Mouse (Mus musculus): ENCODE results near the gene Pnpt1. TPM values are rescaled to one million over a fixed set of nuclear protein-coding genes. Genes with fewer than 3 reads are reported as not detected.

Gene Pnpt1
- 60.4 and 72.3 TPM in 2 replicates for polyA plus RNA-seq (2014; fragmentation: Nextera tagmentation; extraction: Ambion mirVana)

GRCm38 (mm10) chr11:29130385-29131355 lies at the start of gene Pnpt1:
TSS of gene Pnpt1 (plus strand) at chr11:29130744.
- peak; percentile 100 for ATAC-seq (replicated peaks; ENCODE audit: low FRiP score)
- H3K9me3 ChIP-seq (ENCODE audit: control insufficient read depth, low read length), result no peaks in the 10 kb centered on the region
- H3K9ac ChIP-seq (ENCODE audit: low read depth, low read length), result peak within 1 kb of the TSS; percentile 81
- 4% methylated on average over 50 of the region's 50 CpGs for WGBS
- peak; percentile 87 for DNase-seq (ENCODE audit: low spot score)
- H3K27ac ChIP-seq (ENCODE audit: low read depth, low read length), result peak within 1 kb of the TSS; percentile 30; the same call in 1 of the 2 replicates
- no peaks in the 10 kb centered on the region for H3K27me3 ChIP-seq (replicated peaks; ENCODE audit: control insufficient read depth, insufficient read depth, low read length)
- no peaks in the 10 kb centered on the region for H3K4me1 ChIP-seq (replicated peaks; ENCODE audit: control insufficient read depth, insufficient read depth, low read length)
- peaks cover 3% of the 10 kb centered on the region; the same call in 1 of the 2 replicates for H3K36me3 ChIP-seq (ENCODE audit: control insufficient read depth, insufficient read depth, low read length)
- H3K4me2 ChIP-seq, result peak within 1 kb of the TSS; percentile 62
- H3K4me3 ChIP-seq (ENCODE audit: low read depth, low read length), result peak within 1 kb of the TSS; percentile 79

DNA sequence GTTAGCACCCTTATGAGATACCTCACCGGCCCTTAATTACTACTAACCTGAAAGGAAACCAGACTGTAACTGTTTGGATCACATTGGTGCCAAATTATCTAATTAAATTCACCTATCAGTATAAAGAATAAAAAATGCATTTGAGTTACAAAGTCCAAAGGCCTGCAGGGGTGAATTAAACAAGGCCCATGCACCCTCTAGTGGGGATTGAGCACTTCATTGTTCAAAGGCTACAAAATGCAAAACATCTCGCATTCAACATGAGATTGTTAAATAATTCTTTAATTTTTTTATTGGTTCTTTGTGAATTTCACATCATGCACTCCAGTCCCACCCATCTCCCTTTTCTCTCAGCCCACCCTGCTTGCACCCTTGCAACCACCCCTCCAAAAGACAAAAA lies 38.1 kb upstream of the Pnpt1 start:
- Histone ChIP-seq H3K36me3 (ENCODE audit: control insufficient read depth, insufficient read depth, low read length) (no peaks in the 10 kb centered on the region), H3K4me2 (no peak overlapping the region), H3K4me3 (ENCODE audit: low read depth, low read length) (no peak overlapping the region), H3K9me3 (ENCODE audit: control insufficient read depth, low read length) (no peaks in the 10 kb centered on the region), H3K4me1 (replicated peaks; ENCODE audit: control insufficient read depth, insufficient read depth, low read length) (no peaks in the 10 kb centered on the region), H3K27ac (ENCODE audit: low read depth, low read length) (no peak overlapping the region), H3K27me3 (replicated peaks; ENCODE audit: control insufficient read depth, insufficient read depth, low read length) (no peaks in the 10 kb centered on the region), H3K9ac (ENCODE audit: low read depth, low read length) (no peak overlapping the region)
- 78% methylated on average over 2 of the region's 2 CpGs for WGBS
- DNase-seq (ENCODE audit: low spot score) (no peak), ATAC-seq (replicated peaks; ENCODE audit: low FRiP score) (no peak)

DNA sequence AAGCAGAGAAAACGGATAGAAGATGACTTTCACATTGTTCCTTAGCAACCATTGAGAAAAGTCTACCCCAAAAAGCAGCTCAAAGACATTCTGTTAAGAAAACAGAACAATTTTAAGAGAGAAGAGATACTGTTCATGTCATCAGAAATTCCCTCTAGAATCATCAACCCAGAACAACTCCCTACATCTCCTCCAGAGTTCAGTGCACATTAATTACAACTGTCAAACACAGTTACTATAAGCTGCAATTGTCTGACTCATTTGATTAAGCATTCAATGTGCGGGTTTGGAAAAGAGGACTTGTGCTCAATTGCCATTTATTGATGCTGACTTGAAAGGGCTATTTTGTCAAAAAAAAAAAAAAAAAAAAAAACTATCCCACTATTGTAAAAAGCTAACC lies 31.6 kb upstream of the Pnpt1 start:
- 67% methylated on average over 2 of the region's 2 CpGs for WGBS
- no peaks in the 10 kb centered on the region for H3K27me3 ChIP-seq (replicated peaks; ENCODE audit: control insufficient read depth, insufficient read depth, low read length)
- ATAC-seq (replicated peaks; ENCODE audit: low FRiP score), result no peak

DNA sequence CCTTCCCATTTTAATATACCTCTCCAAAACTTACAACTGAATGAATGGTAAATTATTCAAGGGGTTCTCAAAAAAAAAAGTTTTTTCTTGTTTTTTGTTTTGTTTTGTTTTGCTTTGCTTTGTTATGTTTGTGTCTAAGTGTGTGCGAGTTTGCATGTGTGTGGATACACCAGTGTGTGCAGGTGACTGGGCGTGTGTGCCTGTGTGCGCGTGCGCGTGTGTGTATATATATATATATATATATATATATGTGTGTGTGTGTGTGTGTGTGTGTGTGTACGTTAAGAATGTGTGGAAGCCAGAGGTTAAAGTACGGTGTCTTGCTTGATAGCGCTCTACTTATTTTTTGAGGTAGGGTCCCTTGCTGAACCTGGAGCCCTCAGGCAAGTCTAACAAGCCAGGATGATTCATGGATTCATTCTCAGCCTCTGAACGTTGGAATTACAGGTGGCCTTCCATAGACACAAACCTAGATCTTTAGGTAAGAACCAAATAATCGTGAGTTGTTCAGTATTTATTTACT lies 621 bp upstream of the Pnpt1 start:
- DNase-seq (ENCODE audit: low spot score), result no peak
- WGBS, result 66% methylated on average over 11 of the region's 11 CpGs
- Histone ChIP-seq H3K27me3 (replicated peaks; ENCODE audit: control insufficient read depth, insufficient read depth, low read length) (no peaks in the 10 kb centered on the region), H3K9me3 (ENCODE audit: control insufficient read depth, low read length) (no peaks in the 10 kb centered on the region), H3K27ac (ENCODE audit: low read depth, low read length) (no peak overlapping the region), H3K4me1 (replicated peaks; ENCODE audit: control insufficient read depth, insufficient read depth, low read length) (no peaks in the 10 kb centered on the region), H3K36me3 (ENCODE audit: control insufficient read depth, insufficient read depth, low read length) (peaks cover 3% of the 10 kb centered on the region; the same call in 1 of the 2 replicates), H3K9ac (ENCODE audit: low read depth, low read length) (peak overlapping the region; percentile 81), H3K4me2 (peak overlapping the region; percentile 61), H3K4me3 (ENCODE audit: low read depth, low read length) (peak overlapping the region; percentile 79)
- peak; percentile 26; the same call in 1 of the 2 replicates for ATAC-seq (replicated peaks; ENCODE audit: low FRiP score)

More for the DNA sequence above, 31.6 kb upstream of the Pnpt1 start:
- Histone ChIP-seq H3K4me3 (ENCODE audit: low read depth, low read length) (no peak overlapping the region), H3K4me2 (no peak overlapping the region), H3K36me3 (ENCODE audit: control insufficient read depth, insufficient read depth, low read length) (no peaks in the 10 kb centered on the region), H3K27ac (ENCODE audit: low read depth, low read length) (no peak overlapping the region), H3K9ac (ENCODE audit: low read depth, low read length) (no peak overlapping the region), H3K4me1 (replicated peaks; ENCODE audit: control insufficient read depth, insufficient read depth, low read length) (no peaks in the 10 kb centered on the region), H3K9me3 (ENCODE audit: control insufficient read depth, low read length) (no peaks in the 10 kb centered on the region)
- DNase-seq (ENCODE audit: low spot score), result no peak

DNA sequence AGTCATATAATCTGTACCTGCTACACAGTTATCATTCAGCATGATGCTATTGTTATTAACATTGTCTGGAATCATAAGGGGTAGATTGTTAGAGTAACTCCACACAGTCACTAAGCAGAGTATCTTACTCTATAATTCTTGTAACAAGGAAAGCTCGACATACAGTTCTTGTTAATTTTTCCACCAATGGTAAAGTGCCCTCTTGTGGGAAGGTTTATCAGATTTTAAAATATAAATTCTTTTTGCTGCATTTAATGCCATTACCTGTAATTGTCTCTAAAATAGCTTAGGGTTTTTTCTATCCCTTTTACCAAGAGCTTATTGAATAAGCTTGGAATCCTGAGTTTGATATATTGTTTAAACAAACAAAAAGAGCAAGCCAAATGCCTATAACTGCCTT lies 10.1 kb downstream of the Pnpt1 start:
- 86% methylated on average over 1 of the region's 1 CpGs for WGBS

DNA sequence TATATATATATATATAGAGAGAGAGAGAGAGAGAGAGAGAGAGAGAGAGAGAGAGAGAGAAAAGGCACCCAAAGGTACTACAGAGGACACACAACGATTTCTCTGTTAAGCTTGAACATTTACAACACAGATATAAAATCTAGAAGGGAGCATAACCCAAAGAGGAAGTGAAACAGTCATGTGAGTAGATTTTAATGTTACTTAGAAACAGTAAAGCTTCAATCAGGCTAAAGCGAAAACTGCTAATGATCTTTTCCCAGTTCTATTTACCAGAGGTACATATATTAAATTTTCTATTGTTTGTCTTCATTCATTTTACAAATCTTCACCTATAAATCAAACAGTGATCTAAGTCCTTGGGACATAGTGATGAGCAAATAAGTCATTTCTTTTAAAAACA lies 18.4 kb downstream of the Pnpt1 start:
- Histone ChIP-seq H3K4me2 (no peak overlapping the region), H3K27ac (ENCODE audit: low read depth, low read length) (no peak overlapping the region), H3K36me3 (ENCODE audit: control insufficient read depth, insufficient read depth, low read length) (peaks cover 10% of the 10 kb centered on the region; the same call in 1 of the 2 replicates), H3K4me3 (ENCODE audit: low read depth, low read length) (no peak overlapping the region), H3K9me3 (ENCODE audit: control insufficient read depth, low read length) (no peaks in the 10 kb centered on the region), H3K9ac (ENCODE audit: low read depth, low read length) (no peak overlapping the region), H3K4me1 (replicated peaks; ENCODE audit: control insufficient read depth, insufficient read depth, low read length) (no peaks in the 10 kb centered on the region), H3K27me3 (replicated peaks; ENCODE audit: control insufficient read depth, insufficient read depth, low read length) (no peaks in the 10 kb centered on the region)
- ATAC-seq (replicated peaks; ENCODE audit: low FRiP score), result no peak
- DNase-seq (ENCODE audit: low spot score), result no peak
- 86% methylated on average over 2 of the region's 2 CpGs for WGBS

More for the DNA sequence above, 10.1 kb downstream of the Pnpt1 start:
- H3K4me1 ChIP-seq (replicated peaks; ENCODE audit: control insufficient read depth, insufficient read depth, low read length), result no peaks in the 10 kb centered on the region
- no peak overlapping the region for H3K9ac ChIP-seq (ENCODE audit: low read depth, low read length)
- no peaks in the 10 kb centered on the region for H3K27me3 ChIP-seq (replicated peaks; ENCODE audit: control insufficient read depth, insufficient read depth, low read length)
- peaks cover 15% of the 10 kb centered on the region; the same call in 1 of the 2 replicates for H3K36me3 ChIP-seq (ENCODE audit: control insufficient read depth, insufficient read depth, low read length)
- H3K9me3 ChIP-seq (ENCODE audit: control insufficient read depth, low read length), result no peaks in the 10 kb centered on the region
- H3K27ac ChIP-seq (ENCODE audit: low read depth, low read length), result no peak overlapping the region
- no peak overlapping the region for H3K4me2 ChIP-seq
- ATAC-seq (replicated peaks; ENCODE audit: low FRiP score) (no peak), DNase-seq (ENCODE audit: low spot score) (no peak)
- H3K4me3 ChIP-seq (ENCODE audit: low read depth, low read length), result no peak overlapping the region

DNA sequence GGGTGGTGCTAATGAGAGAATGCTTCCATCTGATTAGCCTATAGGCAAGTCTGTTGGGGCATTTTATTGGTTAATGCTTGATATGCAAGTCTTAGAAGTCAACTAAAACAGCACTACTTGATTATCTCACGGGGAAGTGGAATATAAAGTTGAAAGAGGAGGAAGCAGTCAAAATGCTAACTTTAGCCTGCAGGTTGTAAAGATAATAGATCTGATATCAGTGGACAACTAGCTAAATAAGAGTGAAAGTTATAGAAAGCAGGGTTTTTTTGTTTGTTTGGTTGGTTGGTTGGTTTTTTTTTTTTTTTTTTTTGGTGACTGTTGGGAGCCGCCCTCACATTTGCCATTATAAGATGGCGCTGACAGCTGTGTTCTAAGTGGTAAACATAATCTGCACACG lies 33.0 kb downstream of the Pnpt1 start:
- 90% methylated on average over 4 of the region's 4 CpGs for WGBS
- Histone ChIP-seq H3K9me3 (ENCODE audit: control insufficient read depth, low read length) (no peaks in the 10 kb centered on the region), H3K9ac (ENCODE audit: low read depth, low read length) (no peak overlapping the region), H3K4me3 (ENCODE audit: low read depth, low read length) (no peak overlapping the region), H3K4me1 (replicated peaks; ENCODE audit: control insufficient read depth, insufficient read depth, low read length) (no peaks in the 10 kb centered on the region), H3K27me3 (replicated peaks; ENCODE audit: control insufficient read depth, insufficient read depth, low read length) (no peaks in the 10 kb centered on the region), H3K4me2 (no peak overlapping the region), H3K36me3 (ENCODE audit: control insufficient read depth, insufficient read depth, low read length) (peaks cover 13% of the 10 kb centered on the region), H3K27ac (ENCODE audit: low read depth, low read length) (no peak overlapping the region)
- ATAC-seq (replicated peaks; ENCODE audit: low FRiP score), result no peak
- no peak for DNase-seq (ENCODE audit: low spot score)

DNA sequence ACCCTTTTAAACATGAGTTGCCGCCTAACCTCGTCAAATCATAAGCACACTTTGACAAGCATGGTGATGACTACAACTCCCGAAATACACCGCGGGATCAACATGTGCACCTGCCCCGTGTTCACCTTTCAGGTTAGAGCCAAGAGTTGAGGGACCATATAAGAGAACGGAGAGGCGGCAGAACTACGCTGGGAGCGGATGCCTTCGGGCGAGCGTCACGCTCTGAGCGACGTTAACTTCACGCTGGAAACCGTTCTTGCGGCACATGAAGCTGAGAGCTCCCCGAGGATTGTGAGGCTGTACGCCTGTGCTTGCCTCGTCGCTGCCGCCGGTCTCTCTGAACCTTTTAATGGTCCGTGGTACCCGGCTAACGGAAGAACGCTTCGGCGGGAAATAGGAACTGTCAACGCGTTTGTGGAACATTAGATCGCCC lies 41.4 kb downstream of the Pnpt1 start:
- under 1% methylated on average over 34 of the region's 34 CpGs for WGBS
- H3K4me1 ChIP-seq (replicated peaks; ENCODE audit: control insufficient read depth, insufficient read depth, low read length), result peaks cover 6% of the 10 kb centered on the region
- peak overlapping the region; percentile 96 for H3K4me3 ChIP-seq (ENCODE audit: low read depth, low read length)
- DNase-seq (ENCODE audit: low spot score) (peak; percentile 48), ATAC-seq (replicated peaks; ENCODE audit: low FRiP score) (peak; percentile 26; the same call in 1 of the 2 replicates)
- peak overlapping the region; percentile 96 for H3K27ac ChIP-seq (ENCODE audit: low read depth, low read length)
- H3K9ac ChIP-seq (ENCODE audit: low read depth, low read length), result peak overlapping the region; percentile 100
- no peaks in the 10 kb centered on the region for H3K27me3 ChIP-seq (replicated peaks; ENCODE audit: control insufficient read depth, insufficient read depth, low read length)
- H3K36me3 ChIP-seq (ENCODE audit: control insufficient read depth, insufficient read depth, low read length), result no peaks in the 10 kb centered on the region
- peak overlapping the region; percentile 83 for H3K4me2 ChIP-seq
- H3K9me3 ChIP-seq (ENCODE audit: control insufficient read depth, low read length), result no peaks in the 10 kb centered on the region
